Mouse (Mus musculus) megakaryocyte-erythroid progenitor cell, adult 5 weeks (primary cell): ENCODE results near the gene Ifna14. TPM values are rescaled to one million over a fixed set of nuclear protein-coding genes. Genes with fewer than 3 reads are reported as not detected.

ENCODE experiments used
- polyA plus RNA-seq: library from polyadenylated mRNA; stranded (reverse); fragments of >175 nt; gene quantifications from 2 replicates; pipeline ENCODE4 v1.2.3, GENCODE M21; 2012

The Ifna14 gene
- polyA plus RNA-seq = not detected in 2 replicates

DNA sequence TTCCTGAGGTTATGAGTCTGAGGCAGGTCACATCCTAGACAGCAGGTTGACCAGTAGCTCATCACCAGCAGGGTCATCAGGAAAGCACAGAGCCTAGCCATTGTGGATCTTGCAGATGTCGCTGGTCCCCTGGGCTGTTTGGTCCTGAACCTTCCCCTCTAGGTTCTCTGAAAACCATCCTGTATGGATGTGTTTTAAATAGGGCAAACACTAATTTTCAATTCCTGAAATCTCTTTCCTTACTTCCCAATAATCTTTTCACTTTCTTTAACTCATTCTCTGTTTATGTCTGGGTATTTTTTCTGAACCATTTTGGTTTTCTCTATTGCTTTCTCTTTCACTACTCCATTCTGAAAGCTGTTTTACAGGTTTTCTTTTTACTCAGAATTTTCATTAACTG lies at the start of gene Ifna14:
Ifna14 (minus strand) TSS at position 101 of the 400 bp plus-strand sequence.

DNA sequence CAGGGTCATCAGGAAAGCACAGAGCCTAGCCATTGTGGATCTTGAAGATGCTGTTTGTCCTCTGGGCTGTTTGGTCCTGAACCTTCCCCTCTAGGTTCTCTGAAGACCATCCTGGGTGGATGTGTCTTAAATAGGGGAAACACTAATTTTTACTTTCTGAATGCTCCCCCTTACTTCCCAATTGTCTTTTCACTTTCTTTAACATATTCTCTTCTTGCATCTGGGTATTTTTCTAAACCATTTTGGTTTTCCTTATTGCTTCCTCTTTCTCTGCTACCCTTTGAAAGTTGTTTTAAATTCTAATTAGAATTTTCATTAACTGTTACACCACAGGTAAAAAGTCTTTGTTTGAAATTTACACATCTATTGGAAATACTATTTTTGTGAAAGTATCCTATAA lies 31.7 kb upstream of the Ifna14 start, which contains the start of gene Ifna12:
Ifna12 (minus strand) TSS at position 101 of the 400 bp plus-strand sequence.

DNA sequence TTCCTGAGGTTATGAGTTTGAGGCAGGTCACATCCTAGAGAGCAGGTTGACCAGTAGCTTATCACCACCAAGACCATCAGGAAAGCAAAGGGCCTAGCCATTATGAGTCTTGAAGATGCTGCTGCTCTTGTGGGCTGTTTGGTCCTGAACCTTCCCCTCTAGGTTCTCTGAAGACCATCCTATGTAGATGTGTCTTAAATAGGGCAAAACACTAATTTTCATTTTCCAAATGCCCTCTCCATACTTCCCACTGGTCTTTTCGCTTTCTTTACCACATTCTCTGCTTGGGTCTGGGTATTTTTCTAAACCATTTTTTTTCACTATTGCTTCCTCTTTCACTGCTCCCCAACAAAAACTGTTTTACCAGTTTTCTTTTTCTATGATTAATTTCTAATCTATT lies 20.7 kb upstream of the Ifna14 start, which contains the start of gene Ifna9:
Ifna9 (minus strand) TSS at position 101 of the 400 bp plus-strand sequence.

DNA sequence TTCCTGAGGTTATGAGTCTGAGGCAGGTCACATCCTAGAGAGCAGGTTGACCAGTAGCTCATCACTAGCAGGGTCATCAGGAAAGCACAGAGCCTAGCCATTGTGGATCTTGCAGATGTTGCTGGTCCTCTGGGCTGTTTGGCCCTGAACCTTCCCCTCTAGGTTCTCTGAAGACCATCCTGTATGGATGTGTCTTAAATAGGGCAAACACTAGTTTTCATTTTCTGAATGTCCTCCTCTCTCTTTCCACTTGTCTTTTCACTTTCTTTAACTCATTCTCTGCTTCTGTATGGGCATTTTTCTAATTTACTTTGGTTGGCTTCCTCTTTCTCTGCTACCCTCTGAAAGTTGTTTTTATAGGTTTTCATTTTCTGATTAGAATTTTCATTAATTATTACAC lies 13.5 kb downstream of the Ifna14 start, which contains the start of gene Ifna15:
Ifna15 (minus strand) TSS at position 101 of the 400 bp plus-strand sequence.

DNA sequence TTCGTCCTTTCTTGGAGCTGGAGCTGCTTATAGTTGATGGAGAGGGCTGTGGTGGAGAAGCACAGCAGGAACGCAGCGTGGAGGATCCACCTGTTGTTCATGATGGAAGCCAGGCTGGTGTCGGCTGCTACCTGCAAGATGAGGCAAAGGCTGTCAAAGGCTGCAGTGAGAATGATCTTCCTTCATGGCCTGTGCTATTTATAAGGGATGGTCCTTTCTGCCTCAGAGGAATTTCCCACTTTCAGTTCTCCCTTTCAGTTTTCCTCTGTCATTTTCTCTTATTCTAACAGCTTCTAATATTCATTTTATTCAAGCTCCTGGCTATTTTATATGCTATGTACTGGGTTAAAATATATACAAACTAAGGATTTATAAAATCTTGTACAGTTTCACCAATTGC lies 48.9 kb downstream of the Ifna14 start, which contains the start of gene Ifnb1:
Ifnb1 (minus strand) TSS at position 101 of the 400 bp plus-strand sequence.

Other genes starting within 250 kb of the Ifna14 start
- gene Hacd4, start 132.9 kb downstream of the Ifna14 start, polyA plus RNA-seq = 0.31 and 0.44 TPM in 2 replicates
- not detected in 2 replicates for gene Ifnb1, start 49.0 kb downstream of the Ifna14 start, polyA plus RNA-seq
- gene Ifna15, start 13.6 kb downstream of the Ifna14 start, polyA plus RNA-seq = not detected in 2 replicates
- gene Ifna9, start 20.6 kb upstream of the Ifna14 start, polyA plus RNA-seq = not detected in 2 replicates
- not detected in 2 replicates for gene Ifna12, start 31.6 kb upstream of the Ifna14 start, polyA plus RNA-seq
- gene C87499, start 62.6 kb upstream of the Ifna14 start, polyA plus RNA-seq = not detected in 2 replicates
- gene Ifna13, start 72.7 kb upstream of the Ifna14 start, polyA plus RNA-seq = not detected in 2 replicates
- not detected in 2 replicates for gene Ifna16, start 105.1 kb upstream of the Ifna14 start, polyA plus RNA-seq
- not detected in 2 replicates for gene Ifna2, start 112.1 kb upstream of the Ifna14 start, polyA plus RNA-seq
- not detected in 2 replicates for gene Ifnab, start 119.6 kb upstream of the Ifna14 start, polyA plus RNA-seq
- gene Gm26566, start 150.0 kb upstream of the Ifna14 start, polyA plus RNA-seq = 1.2 and 1.3 TPM in 2 replicates
- 6.6 and 7.6 TPM in 2 replicates for gene Klhl9, start 150.7 kb upstream of the Ifna14 start, polyA plus RNA-seq
- gene Gm13271, start 183.1 kb upstream of the Ifna14 start, polyA plus RNA-seq = not detected in 2 replicates
- gene Gm13283, start 188.3 kb upstream of the Ifna14 start, polyA plus RNA-seq = 0.12 and 0.13 TPM in 2 replicates
- gene Gm13290, start 202.0 kb upstream of the Ifna14 start, polyA plus RNA-seq = not detected in 2 replicates
- not detected in 2 replicates for gene Gm13289, start 205.1 kb upstream of the Ifna14 start, polyA plus RNA-seq
- not detected in 2 replicates for gene Gm13272, start 208.1 kb upstream of the Ifna14 start, polyA plus RNA-seq
- not detected in 2 replicates for gene Ifnz, start 210.3 kb upstream of the Ifna14 start, polyA plus RNA-seq
- gene Gm13276, start 213.9 kb upstream of the Ifna14 start, polyA plus RNA-seq = not detected in 2 replicates
- not detected in 2 replicates for gene Gm13277, start 216.8 kb upstream of the Ifna14 start, polyA plus RNA-seq
- gene Gm13278, start 219.8 kb upstream of the Ifna14 start, polyA plus RNA-seq = not detected in 2 replicates
- gene Gm13275, start 222.7 kb upstream of the Ifna14 start, polyA plus RNA-seq = not detected in 2 replicates
- not detected in 2 replicates for gene Gm13279, start 225.6 kb upstream of the Ifna14 start, polyA plus RNA-seq
- gene Gm13285, start 227.9 kb upstream of the Ifna14 start, polyA plus RNA-seq = not detected in 2 replicates
- not detected in 2 replicates for gene Gm13287, start 231.5 kb upstream of the Ifna14 start, polyA plus RNA-seq
- gene Gm13288, start 233.7 kb upstream of the Ifna14 start, polyA plus RNA-seq = 0.06 and 0.09 TPM in 2 replicates
- not detected in 2 replicates for gene Ifna7, start 244.4 kb upstream of the Ifna14 start, polyA plus RNA-seq
- gene Ifna11, start 248.2 kb upstream of the Ifna14 start, polyA plus RNA-seq = not detected in 2 replicates